Mouse (Mus musculus) telencephalon, adult 2 months (tissue): ENCODE measurements around the gene Rhobtb1.

Experiments
- DNase-seq: peaks from one replicate; pipeline ENCODE4 v3.0.0-alpha.2; 2011; ENCODE audit warnings: low read depth, low spot score

The Rhobtb1 gene

DNA sequence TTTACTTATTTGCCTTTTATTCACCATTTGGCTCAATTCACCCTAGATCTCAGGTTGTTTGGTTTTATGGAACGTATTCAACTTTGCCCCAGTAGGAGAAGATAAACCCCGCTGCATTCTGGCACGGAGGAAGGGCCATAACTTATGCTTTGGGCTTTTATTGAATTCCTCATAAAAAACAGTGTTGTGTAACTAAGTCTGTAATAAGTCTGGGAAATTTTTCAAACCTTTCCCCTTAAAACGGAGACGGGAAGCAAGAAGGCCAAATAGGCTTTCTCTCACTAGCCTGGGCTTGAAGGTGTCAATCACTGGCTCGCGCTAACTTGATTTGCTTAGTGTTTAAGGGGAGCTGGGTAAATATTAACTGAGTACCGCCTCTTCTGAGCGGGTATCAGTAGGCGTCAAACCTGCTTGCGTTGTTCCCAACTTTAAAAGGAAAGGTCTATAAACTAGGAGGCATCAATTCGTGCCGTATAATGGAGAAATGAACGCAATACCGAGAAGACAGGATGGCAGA lies 170.3 kb downstream of the Rhobtb1 start:
- DNase-seq: no peak

DNA sequence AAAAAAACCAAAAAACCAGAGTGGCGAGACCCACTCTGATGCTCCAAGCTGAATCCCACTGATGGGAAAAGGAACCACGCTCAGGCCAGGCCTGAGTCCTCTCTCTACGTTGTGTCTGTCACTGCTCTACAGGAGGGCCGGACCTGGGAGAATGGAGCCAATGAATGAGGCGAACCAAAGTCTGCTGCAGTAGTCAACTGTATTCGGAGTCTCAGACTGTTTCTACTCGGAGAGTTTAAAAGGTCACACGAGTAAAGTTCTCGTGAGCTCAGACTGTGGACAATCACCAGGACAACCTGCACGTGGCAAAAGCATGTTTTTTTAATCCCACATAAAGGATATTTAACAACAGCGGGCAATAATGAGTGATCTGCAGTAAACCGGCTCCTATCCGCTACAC lies 172.8 kb downstream of the Rhobtb1 start:
- no peak for DNase-seq

DNA sequence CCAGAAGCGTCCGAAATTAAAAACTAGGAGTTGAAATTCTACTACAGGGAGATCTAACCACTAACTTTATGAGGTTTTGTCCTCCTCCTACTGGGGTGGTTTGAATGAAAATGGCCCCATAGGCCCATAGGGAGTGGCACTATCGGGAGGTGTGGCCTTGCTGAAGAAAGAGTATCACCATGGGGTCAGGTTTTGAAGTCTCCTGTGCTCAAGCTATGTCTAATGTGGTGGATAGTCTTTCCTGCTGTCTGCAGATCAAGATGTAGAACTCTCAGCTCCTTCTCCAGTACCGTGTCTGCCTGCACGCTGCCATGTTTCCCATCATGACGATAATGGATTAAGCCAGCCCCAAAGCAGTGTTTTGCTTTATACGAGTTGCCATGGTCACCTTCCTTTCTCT lies 173.6 kb downstream of the Rhobtb1 start:
- DNase-seq: no peak

DNA sequence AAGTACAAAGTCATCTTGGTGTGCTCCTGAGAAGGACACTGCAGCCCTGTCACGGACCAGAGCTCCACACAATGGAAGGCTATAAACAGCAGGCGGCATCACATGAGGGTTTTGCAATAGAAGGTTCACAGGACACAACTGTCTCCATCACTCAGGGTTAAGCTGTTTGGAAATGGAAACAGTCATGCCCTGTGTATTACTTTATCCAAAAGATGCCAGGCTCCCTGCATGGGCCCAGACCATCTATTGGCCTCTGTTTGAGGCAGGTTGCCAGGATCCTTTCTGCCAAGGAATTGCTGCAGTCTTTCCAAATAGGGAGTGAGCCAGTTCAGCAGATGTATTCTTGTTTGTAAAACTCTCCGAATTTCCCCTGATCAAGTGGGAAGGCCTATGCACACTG lies 175.2 kb downstream of the Rhobtb1 start:
- no peak for DNase-seq

DNA sequence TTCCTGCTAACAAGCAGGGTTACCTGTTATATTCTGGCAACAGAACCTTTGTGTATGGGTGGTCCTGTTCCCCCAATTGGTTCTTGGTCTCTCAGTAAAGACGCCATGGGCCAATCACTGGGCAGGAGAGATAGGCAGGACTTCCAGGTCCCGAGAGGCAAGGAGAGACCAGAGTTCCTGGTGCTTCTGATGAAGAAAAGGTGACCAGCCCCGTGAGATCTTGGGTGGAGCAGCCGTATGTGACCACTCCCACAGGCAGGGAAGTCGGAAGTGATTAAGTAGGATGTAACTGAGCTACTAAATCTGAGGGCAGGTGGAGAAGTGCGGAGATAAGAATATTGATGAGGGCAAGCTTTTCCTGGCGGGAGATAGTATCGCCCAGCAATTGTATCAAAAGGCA lies 176.1 kb downstream of the Rhobtb1 start:
- no peak for DNase-seq

DNA sequence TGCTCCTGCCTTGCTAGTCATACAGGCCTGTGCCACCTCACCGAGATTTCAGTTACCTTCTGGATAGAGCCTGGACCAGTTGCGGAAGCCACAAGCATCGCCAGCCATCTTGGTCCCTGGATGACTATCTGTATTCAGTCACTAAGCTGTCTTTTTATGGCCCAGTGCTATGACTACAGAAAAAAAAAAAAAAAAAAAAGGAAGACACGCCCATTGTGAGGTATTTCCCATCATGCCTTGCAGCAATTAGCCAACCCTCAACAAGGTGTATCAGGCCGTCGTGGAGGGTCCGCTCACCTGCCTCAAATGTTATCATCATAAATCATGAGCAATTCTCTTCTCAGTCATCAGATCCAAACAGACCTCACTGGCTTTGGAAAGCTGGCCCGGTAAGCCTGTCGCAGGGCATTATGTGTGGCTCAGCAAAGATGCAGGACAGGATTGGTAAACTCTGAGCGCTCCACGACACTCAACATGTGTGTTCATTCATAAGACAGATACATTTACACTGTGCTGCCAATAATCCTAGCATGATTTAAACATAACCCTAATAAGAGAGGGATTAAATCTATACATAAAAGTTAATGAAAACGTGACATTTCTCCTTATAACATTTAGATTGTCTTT lies 176.9 kb downstream of the Rhobtb1 start:
- DNase-seq: no peak

DNA sequence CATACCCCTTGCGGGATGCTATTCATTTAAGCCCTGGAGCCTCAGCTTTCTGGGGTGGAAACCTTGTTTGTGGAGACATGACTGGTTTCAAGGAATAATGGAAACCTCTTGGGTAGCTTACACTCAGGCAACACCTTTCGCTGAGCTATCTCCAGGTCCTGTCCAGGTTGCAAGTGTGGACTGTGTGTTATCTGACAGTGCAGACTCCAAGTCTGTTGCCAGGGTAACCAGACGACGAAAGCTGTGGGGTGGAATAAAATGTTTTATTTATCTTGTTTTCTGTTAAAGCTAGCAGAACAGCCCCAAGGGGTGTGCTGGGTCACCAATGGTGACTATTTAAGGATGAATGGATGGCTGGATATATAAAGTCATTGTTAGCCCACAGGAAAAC lies 177.4 kb downstream of the Rhobtb1 start:
- DNase-seq: no peak

DNA sequence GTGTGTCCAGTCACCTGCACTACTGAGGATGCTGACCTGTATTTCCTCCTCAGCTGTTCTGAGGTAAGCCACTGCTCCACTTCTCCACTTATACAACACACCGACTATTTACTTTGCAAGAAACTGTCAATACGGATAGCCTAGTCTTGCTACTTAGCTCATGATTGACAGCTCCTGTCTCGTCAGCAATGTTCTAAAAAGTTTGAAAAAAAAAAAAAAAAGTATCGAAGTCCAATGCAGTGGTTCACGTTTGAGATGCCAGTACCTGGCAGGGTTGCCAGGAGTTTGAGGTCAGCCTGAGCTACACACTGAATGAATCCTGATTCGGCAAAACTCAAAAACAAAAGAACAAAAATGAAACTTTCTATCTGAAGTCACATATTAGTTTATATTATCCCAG lies 180.0 kb downstream of the Rhobtb1 start:
- DNase-seq: no peak

DNA sequence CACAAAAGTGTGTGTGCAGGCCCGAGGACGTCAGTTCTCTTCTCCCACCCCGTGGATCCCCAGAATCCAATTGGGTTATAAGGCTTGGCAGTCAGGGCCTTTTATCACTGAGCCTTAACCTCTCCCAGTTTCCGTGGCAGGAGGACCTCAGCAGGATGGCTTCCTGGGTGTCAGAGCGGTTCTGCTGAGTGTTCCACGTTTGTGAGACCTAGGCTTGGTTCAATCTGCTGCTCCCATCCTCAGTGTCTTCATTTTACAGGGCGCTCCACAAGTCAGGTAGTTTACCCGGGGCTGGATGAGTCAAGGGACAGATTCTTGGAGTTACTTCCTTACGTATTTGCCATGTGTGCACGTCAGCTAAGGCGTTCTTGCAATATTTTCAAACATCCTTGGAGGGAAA lies 182.0 kb downstream of the Rhobtb1 start:
- DNase-seq: no peak

DNA sequence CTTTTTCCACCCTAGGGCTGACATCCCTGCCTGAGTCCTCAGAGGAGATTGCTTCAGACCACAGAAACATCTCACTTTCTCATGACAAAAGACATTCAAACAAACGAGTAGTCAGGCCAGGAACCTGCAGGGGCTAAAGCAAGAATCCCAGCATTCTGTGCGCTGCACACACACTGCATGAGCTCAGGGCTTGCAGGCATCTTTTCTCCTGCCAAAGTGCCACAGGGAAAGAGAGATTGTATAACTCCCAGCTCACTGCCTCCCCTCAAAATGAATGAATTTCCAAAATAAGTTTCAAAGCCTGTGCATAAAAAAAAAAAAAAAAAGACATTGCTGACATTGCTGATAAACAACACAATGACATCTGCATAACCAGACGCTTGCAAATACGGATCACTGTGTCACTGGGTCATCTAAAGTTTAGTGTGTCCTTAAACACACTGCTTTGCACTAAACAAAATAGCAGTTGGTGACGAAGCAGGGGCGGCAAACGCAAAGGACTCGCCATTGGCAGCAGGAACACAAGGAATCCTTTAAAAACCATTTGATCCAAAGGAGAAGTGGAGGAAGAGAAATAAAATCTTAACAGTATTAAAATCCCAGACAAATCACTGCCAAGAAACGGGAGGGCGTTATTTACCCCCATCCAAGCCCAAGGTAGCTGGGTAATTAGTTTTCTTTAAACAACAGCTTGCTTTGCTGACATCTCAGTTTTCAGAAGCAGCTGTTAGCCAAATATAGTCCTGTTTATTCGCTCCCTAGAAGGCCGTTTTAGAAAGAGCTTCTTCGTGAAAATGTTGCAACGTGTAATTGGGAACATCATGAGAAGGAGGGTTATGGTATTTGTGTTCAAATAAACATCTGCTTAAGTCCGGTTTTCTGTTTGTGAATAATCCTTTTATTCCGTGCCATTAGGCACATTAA lies 183.3 kb downstream of the Rhobtb1 start:
- peak; percentile 64 for DNase-seq

DNA sequence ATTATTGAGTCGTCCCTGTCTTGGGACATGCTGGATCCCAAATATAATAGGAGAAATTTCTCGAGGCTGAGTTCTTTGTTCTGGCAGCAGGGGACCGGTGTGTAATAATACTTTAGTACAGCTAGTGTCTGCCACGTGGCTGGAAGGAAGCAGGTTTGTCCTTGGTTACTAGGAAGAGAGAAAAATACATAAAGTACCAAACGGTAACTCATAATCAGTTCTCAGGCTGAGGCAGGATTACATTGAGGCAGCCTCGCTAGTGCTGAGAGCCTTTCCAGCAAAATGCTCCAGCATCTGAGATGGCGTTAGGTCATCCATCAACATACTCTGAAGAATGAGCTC lies 183.9 kb downstream of the Rhobtb1 start:
- DNase-seq: no peak

DNA sequence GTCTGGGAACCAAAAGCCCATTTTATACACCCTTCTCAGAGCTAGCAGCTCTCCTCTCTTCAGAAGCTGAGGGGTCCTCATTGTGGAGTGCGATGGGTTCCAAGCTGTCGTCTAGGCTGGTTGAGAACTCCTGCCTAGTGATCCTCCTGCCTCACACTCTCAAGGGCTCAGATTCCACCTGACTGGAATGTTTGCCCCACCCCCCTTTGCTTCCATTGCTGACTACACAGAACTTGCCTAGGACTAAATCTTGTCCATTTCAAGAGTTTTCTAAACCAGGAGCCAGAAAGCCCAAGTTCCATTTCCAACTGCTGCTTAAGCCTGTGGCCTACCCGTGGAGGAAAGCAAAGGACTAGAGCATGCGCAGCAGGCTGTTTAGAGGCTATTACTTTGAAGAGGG lies 184.4 kb downstream of the Rhobtb1 start:
- DNase-seq: no peak

DNA sequence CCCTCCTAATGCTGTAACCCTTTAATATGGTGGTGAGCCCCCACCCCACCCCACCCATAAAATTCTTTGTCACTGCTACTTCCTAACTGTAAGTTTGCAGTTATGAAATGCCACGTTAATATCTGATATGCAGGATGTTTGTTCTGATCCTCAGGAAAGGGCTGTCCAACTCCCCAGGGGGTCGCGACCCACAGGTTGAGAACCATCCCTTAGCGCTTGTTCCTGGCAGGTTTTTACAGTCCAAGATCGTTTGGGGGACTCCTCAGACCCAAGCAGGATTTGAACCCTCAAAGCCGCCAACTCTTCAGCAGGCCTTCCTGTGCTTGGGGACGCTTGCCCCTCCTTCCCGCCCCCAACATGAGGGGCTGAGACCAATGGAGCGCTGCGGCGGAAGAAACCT lies 185.0 kb downstream of the Rhobtb1 start:
- DNase-seq: no peak

DNA sequence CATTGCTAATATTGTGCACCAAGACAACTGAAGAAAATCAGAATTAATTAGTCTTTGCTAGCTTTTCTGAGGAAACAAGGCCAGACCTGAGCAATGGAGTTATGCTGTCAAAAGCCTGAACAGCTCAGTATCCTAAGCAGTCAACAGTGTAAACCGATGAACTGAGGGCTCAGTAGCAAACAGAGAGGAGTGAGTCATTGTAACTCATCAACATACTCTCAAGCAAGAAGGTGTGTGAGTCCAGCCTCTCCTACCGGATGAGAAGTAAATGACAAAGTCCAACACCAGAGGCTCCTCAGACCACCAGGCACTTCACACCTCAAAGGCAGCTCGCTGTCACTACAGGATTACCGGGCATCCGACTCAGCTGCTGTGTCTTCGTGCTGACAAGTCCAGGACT lies 188.8 kb downstream of the Rhobtb1 start:
- no peak for DNase-seq
